Mouse (Mus musculus): ENCODE measurements around the gene Ankrd17.

DNA sequence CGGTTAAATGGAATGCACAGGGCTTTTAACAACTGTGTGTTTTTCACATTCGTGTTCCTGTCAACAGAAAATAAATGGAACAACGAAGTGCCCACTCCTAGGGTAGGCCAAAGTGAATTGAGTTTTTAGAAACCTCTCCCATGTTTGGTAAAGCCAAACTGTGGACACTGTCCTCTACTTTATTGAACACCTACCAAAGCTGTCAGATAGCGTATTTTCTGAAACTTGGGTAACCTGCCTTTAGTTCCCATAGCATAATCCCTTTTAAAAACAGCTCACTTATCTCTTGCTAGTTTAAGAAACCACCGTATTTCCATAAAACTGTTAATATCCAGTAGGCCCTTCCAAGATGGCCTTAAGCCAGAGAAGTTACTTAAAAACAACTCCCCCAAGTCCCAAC is 141.6 kb downstream of the Ankrd17 start:
- TF ChIP-seq EP300 (IDR thresholded peaks at IDR 0.05; ENCODE audit: low read depth) (0 out of 2 replicates have a peak, but pooled peaks have one; percentile 4), CTCF (IDR thresholded peaks at IDR 0.05; ENCODE audit: low read depth) (no peak)
